Mouse (Mus musculus) CH12.LX (cell line): ENCODE data around the gene Pttg1ip.

Experiments used
- BHLHE40 ChIP-seq: IDR thresholded peaks from 2 replicates; pipeline ENCODE4 v1.6.1; 2011; ENCODE audit warnings: mild to moderate bottlenecking, low read depth, low read length, improper control_type of control experiment
- CHD2 ChIP-seq: IDR thresholded peaks from 2 replicates; pipeline ENCODE4 v1.6.1; 2011; ENCODE audit warnings: low read length, improper control_type of control experiment
- CTCF ChIP-seq, 2 experiments: IDR thresholded peaks in 1 of 2; conservative IDR thresholded peaks in 1 of 2; 2 replicates each; pipeline ENCODE4 v1.5.1; 2011 to 2012; ENCODE audit warnings: low read depth in 2 of 2, low read length in 2 of 2, improper control_type of control experiment in 1 of 2, inconsistent platforms in 1 of 2, mild to moderate bottlenecking in 1 of 2, moderate library complexity in 1 of 2
- EP300 ChIP-seq: IDR thresholded peaks from 2 replicates; pipeline ENCODE4 v1.6.1; 2011; ENCODE audit warnings: low read length, improper control_type of control experiment
- ETS1 ChIP-seq: conservative IDR thresholded peaks from 2 replicates; pipeline ENCODE4 v1.6.1; 2012; ENCODE audit warnings: low read depth, mild to moderate bottlenecking, inconsistent platforms, low read length, improper control_type of control experiment, moderate library complexity
- MXI1 ChIP-seq: IDR thresholded peaks from 2 replicates; pipeline ENCODE4 v1.6.1; 2011; ENCODE audit warnings: mild to moderate bottlenecking, low read depth, low read length, improper control_type of control experiment
- NRF1 ChIP-seq: IDR thresholded peaks from 2 replicates; pipeline ENCODE4 v1.6.1; 2014; ENCODE audit warnings: low read depth, mild to moderate bottlenecking, inconsistent platforms, low read length, improper control_type of control experiment, moderate library complexity
- POLR2A ChIP-seq: IDR thresholded peaks from 2 replicates; pipeline ENCODE4 v1.6.1; 2011; ENCODE audit warnings: low read depth, mild to moderate bottlenecking, improper control_type of control experiment, low read length
- RAD21 ChIP-seq: IDR thresholded peaks from 2 replicates; pipeline ENCODE4 v1.6.1; 2011; ENCODE audit warnings: low read depth, mild to moderate bottlenecking, low read length, improper control_type of control experiment, moderate library complexity
- TBP ChIP-seq: conservative IDR thresholded peaks from 2 replicates; pipeline ENCODE4 v1.6.1; 2011; ENCODE audit warnings: low read depth, low read length, improper control_type of control experiment
- ZMIZ1 ChIP-seq: IDR thresholded peaks from 2 replicates; pipeline ENCODE4 v1.6.1; 2012; ENCODE audit warnings: low read depth, mild to moderate bottlenecking, inconsistent platforms, low read length, improper control_type of control experiment

DNA sequence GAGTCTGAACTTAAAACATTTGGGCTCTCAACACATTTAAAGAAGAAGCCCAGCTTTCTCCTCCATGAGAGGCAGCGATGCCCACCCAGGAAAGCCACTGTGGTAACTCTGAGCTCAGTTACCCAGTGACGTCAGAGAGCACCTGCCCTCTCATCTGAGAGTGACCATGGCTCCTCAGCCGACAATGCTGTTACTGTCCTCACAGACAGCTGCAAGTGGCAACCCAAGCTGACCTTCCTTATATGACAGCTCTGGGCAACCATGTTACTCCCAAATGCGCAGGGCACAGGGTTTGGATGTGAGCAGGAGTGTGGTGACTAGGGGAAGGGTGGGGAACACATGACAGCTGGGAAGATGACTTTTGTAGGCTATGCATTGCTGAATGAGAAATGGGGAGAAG lies 28.2 kb upstream of the Pttg1ip start:
- no peak for TF ChIP-seq TBP
- TF ChIP-seq RAD21 = no peak
- TF ChIP-seq POLR2A = no peak
- TF ChIP-seq EP300 = no peak
- TF ChIP-seq CTCF (conservative IDR thresholded peaks at IDR 0.05 in 1 of 2, IDR thresholded peaks at IDR 0.05 in 1 of 2; ENCODE audit: low read depth in 2 of 2, low read length in 2 of 2) = no peak
- no peak for TF ChIP-seq MXI1
- TF ChIP-seq CHD2 = no peak
- TF ChIP-seq BHLHE40 = no peak
- no peak for TF ChIP-seq ZMIZ1
- TF ChIP-seq ETS1 = no peak
- TF ChIP-seq NRF1 = no peak
